Mouse (Mus musculus): ENCODE results near the gene E430018J23Rik. TPM values are rescaled to one million over a fixed set of nuclear protein-coding genes. Genes with fewer than 3 reads are reported as not detected.
"Not testable (repeated sequence)": the region's sequence is repeated elsewhere in the genome, so short reads cannot be mapped to it uniquely, and the experiment has no call there.

Gene E430018J23Rik
- polyA plus RNA-seq, 2 experiments from 2014 or later = 4.0 to 6.1 TPM

- ATAC-seq = not testable (repeated sequence)
Observed at GRCm38 (mm10) chr7:127341861-127342260, 51.6 kb downstream of the E430018J23Rik start.

GRCm38 (mm10) chr7:127341356-127341755 lies 52.1 kb downstream of the E430018J23Rik start:
- ATAC-seq = no peak

Other genes with a start within 250 kb of the E430018J23Rik start
- 10 to 100 TPM; 38.9 to 50.5 TPM for gene Cd2bp2, start 197.6 kb downstream of the E430018J23Rik start, polyA plus RNA-seq (2017; shearing (Covaris generic))
- 10 to 100 TPM; 13.6 to 18.9 TPM for gene Tbc1d10b, start 185.2 kb downstream of the E430018J23Rik start, polyA plus RNA-seq (2017; shearing (Covaris generic))
- 10 to 100 TPM; 26.7 to 30.7 TPM for gene Mylpf, start 184.7 kb downstream of the E430018J23Rik start, polyA plus RNA-seq (2017; shearing (Covaris generic))
- gene Zfp553, start 160.6 kb downstream of the E430018J23Rik start, polyA plus RNA-seq (2017; shearing (Covaris generic)) = 1 to 10 TPM; 4.1 to 8.0 TPM
- 100 to 1,000 TPM; 811 to 836 TPM for gene Sept1, start 160.5 kb downstream of the E430018J23Rik start, polyA plus RNA-seq (2017; shearing (Covaris generic))
- gene Zfp771, start 149.4 kb downstream of the E430018J23Rik start, polyA plus RNA-seq (2017; shearing (Covaris generic)) = 1 to 10 TPM in 1 of 2 experiments, under 1 TPM in 1; 0.29 to 1.1 TPM
- 10 to 100 TPM; 48.1 to 69.5 TPM for gene Dctpp1, start 132.9 kb downstream of the E430018J23Rik start, polyA plus RNA-seq (2017; shearing (Covaris generic))
- gene Sephs2, start 119.6 kb downstream of the E430018J23Rik start, polyA plus RNA-seq (2017; shearing (Covaris generic)) = 10 to 100 TPM; 29.9 to 31.3 TPM
- 100 to 1,000 TPM; 149 to 232 TPM for gene Itgal, start 97.4 kb downstream of the E430018J23Rik start, polyA plus RNA-seq (2017; shearing (Covaris generic))
- gene Zfp768, start 48.0 kb downstream of the E430018J23Rik start, polyA plus RNA-seq (2017; shearing (Covaris generic)) = under 1 TPM in 1 of 2 experiments, not detected in 1; 0.19 TPM
- gene Zfp747, start 17.6 kb downstream of the E430018J23Rik start, polyA plus RNA-seq (2017; shearing (Covaris generic)) = 10 to 100 TPM in 1 of 2 experiments, 1 to 10 TPM in 1; 9.9 to 11.2 TPM
- 1 to 10 TPM; 7.4 to 8.9 TPM for gene 9130019O22Rik, start 6.5 kb downstream of the E430018J23Rik start, polyA plus RNA-seq (2017; shearing (Covaris generic))
- gene Zfp764, start 13.2 kb upstream of the E430018J23Rik start, polyA plus RNA-seq (2017; shearing (Covaris generic)) = 1 to 10 TPM; 5.7 to 8.3 TPM
- gene Zfp688, start 28.4 kb upstream of the E430018J23Rik start, polyA plus RNA-seq (2017; shearing (Covaris generic)) = 10 to 100 TPM; 22.5 to 25.5 TPM
- 1 to 10 TPM; 3.3 to 5.4 TPM for gene Zfp689, start 55.5 kb upstream of the E430018J23Rik start, polyA plus RNA-seq (2017; shearing (Covaris generic))
- gene Prr14, start 66.0 kb upstream of the E430018J23Rik start, polyA plus RNA-seq (2017; shearing (Covaris generic)) = 100 to 1,000 TPM; 137 to 165 TPM
- 10 to 100 TPM; 17.9 to 25.0 TPM for gene Fbrs, start 85.6 kb upstream of the E430018J23Rik start, polyA plus RNA-seq (2017; shearing (Covaris generic))
- gene Srcap, start 118.4 kb upstream of the E430018J23Rik start, polyA plus RNA-seq (2017; shearing (Covaris generic)) = 10 to 100 TPM in 1 of 2 experiments, 1 to 10 TPM in 1; 8.1 to 10.9 TPM
- 10 to 100 TPM; 19.2 to 20.0 TPM for gene Gm42715, start 126.0 kb upstream of the E430018J23Rik start, polyA plus RNA-seq (2017; shearing (Covaris generic))
- 10 to 100 TPM; 52.4 to 58.5 TPM for gene Tmem265, start 167.8 kb upstream of the E430018J23Rik start, polyA plus RNA-seq (2017; shearing (Covaris generic))
- 10 to 100 TPM; 73.7 to 85.5 TPM for gene Phkg2, start 179.7 kb upstream of the E430018J23Rik start, polyA plus RNA-seq (2017; shearing (Covaris generic))
- 1 to 10 TPM in 1 of 2 experiments, under 1 TPM in 1; 0.57 to 1.4 TPM for gene Ccdc189, start 195.0 kb upstream of the E430018J23Rik start, polyA plus RNA-seq (2017; shearing (Covaris generic))
- 10 to 100 TPM; 25.3 to 26.1 TPM for gene Rnf40, start 195.1 kb upstream of the E430018J23Rik start, polyA plus RNA-seq (2017; shearing (Covaris generic))
- gene Zfp629, start 222.2 kb upstream of the E430018J23Rik start, polyA plus RNA-seq (2017; shearing (Covaris generic)) = under 1 TPM in 1 of 2 experiments, not detected in 1; 0.18 TPM